Mouse (Mus musculus): ENCODE measurements around the gene Fli1. TPM values are rescaled to one million over a fixed set of nuclear protein-coding genes. Genes with fewer than 3 reads are reported as not detected.

The Fli1 gene
- 42.1 and 48.0 TPM in 2 replicates for polyA plus RNA-seq (2014; fragmentation: Nextera tagmentation; extraction: Ambion mirVana)

DNA sequence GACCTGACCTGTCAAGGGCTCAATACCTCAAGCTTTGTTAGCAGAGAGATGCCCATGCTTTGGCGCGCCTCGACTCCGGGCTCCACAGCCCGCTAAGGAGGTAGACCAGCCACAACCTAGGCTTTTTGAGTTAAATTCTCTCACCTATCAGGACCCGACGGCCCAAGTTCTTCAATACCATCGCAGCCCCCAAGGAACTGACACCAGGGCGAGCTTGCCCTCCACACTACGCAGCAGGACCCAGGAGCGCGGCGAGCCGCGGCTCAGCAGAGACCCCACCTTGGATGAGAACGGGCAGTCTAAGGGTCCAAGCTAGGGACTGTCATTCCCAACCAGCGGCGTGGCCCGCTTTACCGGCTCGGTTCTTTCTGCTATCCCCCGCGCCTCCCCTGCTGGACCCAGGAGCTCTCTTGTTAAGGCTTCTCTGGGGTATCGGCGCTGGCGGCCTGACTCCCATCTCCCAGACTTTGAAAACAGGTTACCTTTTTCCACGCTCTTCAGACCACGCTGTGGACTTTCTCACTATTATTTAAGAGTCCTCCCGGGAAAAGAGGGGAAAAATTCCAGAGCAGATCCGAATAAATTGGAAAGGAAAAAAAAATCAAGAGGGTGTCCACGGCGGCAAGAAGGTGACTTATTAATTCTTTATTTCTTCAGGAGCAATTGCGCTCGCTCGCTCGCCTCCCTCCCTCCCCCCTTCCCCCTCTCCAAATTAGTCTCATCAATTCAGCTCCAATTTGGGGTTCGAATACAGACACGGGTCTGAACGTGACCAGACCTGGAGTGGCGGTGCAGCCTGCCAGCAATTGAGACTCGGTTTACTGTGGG lies at the start of gene Fli1:
Gene Fli1, minus strand, starts transcription at position 650 of the 828 bp plus-strand sequence.
- H3K4me1 ChIP-seq (ENCODE audit: control insufficient read depth, insufficient read depth, low read length): peaks cover 20% of the 10 kb centered on the region

DNA sequence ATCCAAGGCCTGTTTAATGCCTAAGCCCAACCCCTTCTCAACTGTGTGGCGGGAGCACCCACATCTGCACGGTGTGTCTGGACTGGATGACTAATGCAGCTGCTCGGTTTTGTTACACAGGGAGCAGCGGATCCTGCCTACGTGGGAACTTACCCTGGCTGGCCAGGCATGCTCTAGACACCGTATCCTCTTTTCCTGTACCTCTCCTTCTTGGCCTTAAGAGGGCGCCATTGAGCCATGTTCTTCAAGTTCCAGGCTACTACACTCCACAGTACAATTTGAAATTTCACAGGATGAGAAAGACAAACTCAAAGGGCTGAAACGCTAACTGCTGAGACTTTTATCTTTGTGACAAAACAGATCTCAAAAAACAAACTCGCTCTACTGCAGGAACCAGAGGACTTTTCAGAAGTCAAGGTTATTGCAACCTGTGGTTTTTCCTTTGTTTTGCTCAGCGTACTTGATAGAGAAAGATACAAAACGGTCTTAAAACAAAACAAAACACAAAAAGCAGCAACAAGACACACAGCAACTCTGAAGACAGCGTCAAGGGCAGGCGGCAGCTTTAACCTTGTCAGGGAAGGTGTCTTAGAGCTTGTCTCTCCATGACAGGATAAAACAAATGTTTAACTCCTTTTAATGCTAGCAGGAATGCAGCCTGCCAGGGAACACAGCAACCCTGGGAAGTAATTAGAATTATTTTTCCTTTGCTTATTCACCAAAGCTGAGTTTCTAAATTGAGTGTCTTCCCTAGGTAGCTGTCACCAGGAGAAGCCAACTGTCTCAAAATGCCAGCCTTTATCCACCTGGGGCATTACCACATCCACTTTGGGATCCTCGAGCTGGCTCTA lies 49.3 kb upstream of the Fli1 start:
- no peaks in the 10 kb centered on the region for H3K9me3 ChIP-seq (replicated peaks; ENCODE audit: control insufficient read depth, low read length)
- no peak overlapping the region for H3K27ac ChIP-seq (replicated peaks; ENCODE audit: low read depth, low read length)
- H3K4me2 ChIP-seq (ENCODE audit: low read depth, low read length): no peak overlapping the region
- H3K36me3 ChIP-seq (replicated peaks; ENCODE audit: control insufficient read depth, insufficient read depth, low read depth, low read length): no peaks in the 10 kb centered on the region
- WGBS: 8% methylated on average over 14 of the region's 14 CpGs
- H3K27me3 ChIP-seq (ENCODE audit: control insufficient read depth, insufficient read depth, low read length): no peaks in the 10 kb centered on the region
- no peak overlapping the region for H3K9ac ChIP-seq (replicated peaks; ENCODE audit: low read length)
- ATAC-seq (replicated peaks; ENCODE audit: insufficient number of reproducible peaks, low FRiP score, low TSS enrichment, low read depth) (peak; percentile 86), DNase-seq (ENCODE audit: low spot score) (peak; percentile 93)
- no peak overlapping the region for H3K4me3 ChIP-seq (ENCODE audit: low read depth, low read length)
- no peaks in the 10 kb centered on the region; the same call in 1 of the 2 replicates for H3K4me1 ChIP-seq (ENCODE audit: control insufficient read depth, insufficient read depth, low read length)

More for the DNA sequence above, at the start of gene Fli1:
- no peaks in the 10 kb centered on the region for H3K36me3 ChIP-seq (replicated peaks; ENCODE audit: control insufficient read depth, insufficient read depth, low read depth, low read length)
- H3K9me3 ChIP-seq (replicated peaks; ENCODE audit: control insufficient read depth, low read length): no peaks in the 10 kb centered on the region
- H3K27me3 ChIP-seq (ENCODE audit: control insufficient read depth, insufficient read depth, low read length): 0 out of 2 replicates have a peak, but pooled peaks cover 3% of the 10 kb centered on the region
- under 1% methylated on average over 41 of the region's 41 CpGs for WGBS
- H3K9ac ChIP-seq (replicated peaks; ENCODE audit: low read length): peak within 1 kb of the TSS; percentile 98
- peak within 1 kb of the TSS; percentile 90 for H3K4me3 ChIP-seq (ENCODE audit: low read depth, low read length)
- H3K27ac ChIP-seq (replicated peaks; ENCODE audit: low read depth, low read length): peak within 1 kb of the TSS; percentile 93
- DNase-seq (ENCODE audit: low spot score) (peak; percentile 59), ATAC-seq (replicated peaks; ENCODE audit: insufficient number of reproducible peaks, low FRiP score, low TSS enrichment, low read depth) (no peak)
- peak within 1 kb of the TSS; percentile 46 for H3K4me2 ChIP-seq (ENCODE audit: low read depth, low read length)

DNA sequence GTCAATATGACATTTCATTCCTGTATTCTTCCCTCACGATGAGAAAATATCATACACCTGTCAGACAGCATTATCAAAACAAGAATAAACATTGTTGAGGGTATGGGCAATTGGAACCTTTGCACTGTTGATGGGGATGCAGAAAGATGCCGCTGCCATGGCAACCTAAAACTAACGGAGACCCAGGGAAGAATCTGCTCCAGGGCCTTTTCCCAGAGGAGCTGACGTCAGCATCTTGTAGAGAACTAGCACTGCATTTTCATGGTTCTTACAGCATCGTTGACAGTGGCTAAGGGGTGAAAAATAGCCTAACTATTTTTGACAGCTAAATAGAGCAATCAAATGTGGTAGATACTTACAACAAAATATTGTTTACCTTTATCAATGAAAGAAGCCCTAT lies 47.9 kb upstream of the Fli1 start:
- H3K9ac ChIP-seq (replicated peaks; ENCODE audit: low read length): no peak overlapping the region
- no peaks in the 10 kb centered on the region for H3K9me3 ChIP-seq (replicated peaks; ENCODE audit: control insufficient read depth, low read length)
- no peak overlapping the region for H3K4me3 ChIP-seq (ENCODE audit: low read depth, low read length)
- no peaks in the 10 kb centered on the region for H3K36me3 ChIP-seq (replicated peaks; ENCODE audit: control insufficient read depth, insufficient read depth, low read depth, low read length)
- ATAC-seq (replicated peaks; ENCODE audit: insufficient number of reproducible peaks, low FRiP score, low TSS enrichment, low read depth) (no peak), DNase-seq (ENCODE audit: low spot score) (no peak)
- no peak overlapping the region for H3K4me2 ChIP-seq (ENCODE audit: low read depth, low read length)
- 50% methylated on average over 5 of the region's 5 CpGs for WGBS
- no peaks in the 10 kb centered on the region for H3K27me3 ChIP-seq (ENCODE audit: control insufficient read depth, insufficient read depth, low read length)
- no peak overlapping the region for H3K27ac ChIP-seq (replicated peaks; ENCODE audit: low read depth, low read length)
- H3K4me1 ChIP-seq (ENCODE audit: control insufficient read depth, insufficient read depth, low read length): no peaks in the 10 kb centered on the region; the same call in 1 of the 2 replicates

DNA sequence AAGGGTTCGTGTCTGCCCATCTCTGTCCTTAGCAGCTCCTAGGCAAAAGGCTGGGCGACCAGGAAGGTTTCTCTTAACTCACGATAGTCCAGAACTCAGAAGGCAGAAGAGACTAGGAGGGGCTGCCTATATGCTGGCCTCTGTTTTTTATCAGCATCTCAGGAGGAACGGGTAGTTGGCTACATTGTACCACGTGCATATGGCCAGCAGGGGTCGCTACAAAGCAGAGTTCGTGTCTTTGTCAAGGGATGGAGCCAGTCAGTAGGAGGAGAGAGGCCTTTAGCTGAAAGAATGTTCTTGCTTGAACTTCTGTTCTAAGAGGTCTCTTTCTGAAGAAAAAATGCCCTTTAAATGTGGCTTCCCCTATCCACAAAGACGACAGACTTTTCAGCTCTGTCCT lies 47.2 kb upstream of the Fli1 start:
- no peaks in the 10 kb centered on the region; the same call in 1 of the 2 replicates for H3K4me1 ChIP-seq (ENCODE audit: control insufficient read depth, insufficient read depth, low read length)
- no peak overlapping the region for H3K9ac ChIP-seq (replicated peaks; ENCODE audit: low read length)
- DNase-seq (ENCODE audit: low spot score) (peak; percentile 93), ATAC-seq (replicated peaks; ENCODE audit: insufficient number of reproducible peaks, low FRiP score, low TSS enrichment, low read depth) (no peak; the same call in 1 of the 2 replicates)
- H3K9me3 ChIP-seq (replicated peaks; ENCODE audit: control insufficient read depth, low read length): no peaks in the 10 kb centered on the region
- no peaks in the 10 kb centered on the region for H3K36me3 ChIP-seq (replicated peaks; ENCODE audit: control insufficient read depth, insufficient read depth, low read depth, low read length)
- no peak overlapping the region for H3K4me2 ChIP-seq (ENCODE audit: low read depth, low read length)
- H3K4me3 ChIP-seq (ENCODE audit: low read depth, low read length): no peak overlapping the region
- H3K27me3 ChIP-seq (ENCODE audit: control insufficient read depth, insufficient read depth, low read length): no peaks in the 10 kb centered on the region
- no peak overlapping the region for H3K27ac ChIP-seq (replicated peaks; ENCODE audit: low read depth, low read length)
- WGBS: 6% methylated on average over 8 of the region's 8 CpGs

DNA sequence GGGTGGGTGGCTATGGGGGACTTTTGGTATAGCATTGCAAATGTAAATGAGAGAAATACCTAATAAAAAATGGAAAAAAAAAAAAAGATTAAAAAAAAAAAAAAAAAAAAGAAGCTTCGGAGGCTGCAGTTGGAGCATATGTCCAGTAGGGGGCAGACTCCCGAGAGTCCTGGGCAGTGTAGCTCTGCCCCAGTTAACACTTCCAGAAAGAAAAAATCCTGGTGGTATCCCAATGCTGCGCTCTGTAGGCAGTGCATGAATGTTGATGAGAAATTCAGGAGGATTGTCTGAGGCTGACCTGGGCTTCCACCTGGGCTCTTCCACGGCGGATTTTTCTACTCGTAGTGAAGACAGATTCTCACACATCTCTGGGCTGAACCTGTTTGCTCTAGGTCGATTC lies 42.7 kb upstream of the Fli1 start:
- H3K4me2 ChIP-seq (ENCODE audit: low read depth, low read length): no peak overlapping the region
- ATAC-seq (replicated peaks; ENCODE audit: insufficient number of reproducible peaks, low FRiP score, low TSS enrichment, low read depth): no peak; the same call in 1 of the 2 replicates

DNA sequence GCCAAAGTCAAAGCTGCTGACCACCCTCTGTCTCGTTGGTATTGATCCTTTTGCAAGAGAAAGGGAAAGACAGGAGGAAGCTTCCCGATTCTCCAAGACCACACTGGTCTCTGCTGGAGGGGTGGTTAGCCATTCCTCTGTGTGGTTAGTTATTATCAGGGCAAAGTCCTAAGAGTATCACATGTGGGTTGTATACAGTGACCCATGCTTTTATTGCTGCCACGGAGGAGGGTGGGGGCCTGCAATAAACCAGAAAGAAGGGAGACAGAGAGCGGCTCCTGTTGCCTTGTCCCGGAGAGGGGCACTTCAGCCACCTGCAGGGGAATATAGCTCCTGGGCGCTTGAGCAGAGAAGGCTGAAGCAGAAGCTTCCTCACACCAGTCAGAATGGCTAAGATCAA lies 41.2 kb upstream of the Fli1 start:
- H3K27me3 ChIP-seq (ENCODE audit: control insufficient read depth, insufficient read depth, low read length): no peaks in the 10 kb centered on the region
- no peak overlapping the region for H3K4me3 ChIP-seq (ENCODE audit: low read depth, low read length)
- 72% methylated on average over 6 of the region's 6 CpGs for WGBS
- no peak overlapping the region for H3K4me2 ChIP-seq (ENCODE audit: low read depth, low read length)
- H3K9ac ChIP-seq (replicated peaks; ENCODE audit: low read length): no peak overlapping the region
- no peaks in the 10 kb centered on the region for H3K36me3 ChIP-seq (replicated peaks; ENCODE audit: control insufficient read depth, insufficient read depth, low read depth, low read length)
- no peak for DNase-seq (ENCODE audit: low spot score)
- no peaks in the 10 kb centered on the region for H3K9me3 ChIP-seq (replicated peaks; ENCODE audit: control insufficient read depth, low read length)
- no peak for ATAC-seq (replicated peaks; ENCODE audit: insufficient number of reproducible peaks, low FRiP score, low TSS enrichment, low read depth)
- no peak overlapping the region for H3K27ac ChIP-seq (replicated peaks; ENCODE audit: low read depth, low read length)
- H3K4me1 ChIP-seq (ENCODE audit: control insufficient read depth, insufficient read depth, low read length): no peaks in the 10 kb centered on the region

More for the DNA sequence above, 42.7 kb upstream of the Fli1 start:
- Histone ChIP-seq H3K9me3 (replicated peaks; ENCODE audit: control insufficient read depth, low read length) (no peaks in the 10 kb centered on the region), H3K36me3 (replicated peaks; ENCODE audit: control insufficient read depth, insufficient read depth, low read depth, low read length) (no peaks in the 10 kb centered on the region), H3K27me3 (ENCODE audit: control insufficient read depth, insufficient read depth, low read length) (no peaks in the 10 kb centered on the region), H3K4me3 (ENCODE audit: low read depth, low read length) (no peak overlapping the region), H3K4me1 (ENCODE audit: control insufficient read depth, insufficient read depth, low read length) (no peaks in the 10 kb centered on the region), H3K9ac (replicated peaks; ENCODE audit: low read length) (no peak overlapping the region), H3K27ac (replicated peaks; ENCODE audit: low read depth, low read length) (no peak overlapping the region)
- 41% methylated on average over 7 of the region's 7 CpGs for WGBS
- no peak for DNase-seq (ENCODE audit: low spot score)

DNA sequence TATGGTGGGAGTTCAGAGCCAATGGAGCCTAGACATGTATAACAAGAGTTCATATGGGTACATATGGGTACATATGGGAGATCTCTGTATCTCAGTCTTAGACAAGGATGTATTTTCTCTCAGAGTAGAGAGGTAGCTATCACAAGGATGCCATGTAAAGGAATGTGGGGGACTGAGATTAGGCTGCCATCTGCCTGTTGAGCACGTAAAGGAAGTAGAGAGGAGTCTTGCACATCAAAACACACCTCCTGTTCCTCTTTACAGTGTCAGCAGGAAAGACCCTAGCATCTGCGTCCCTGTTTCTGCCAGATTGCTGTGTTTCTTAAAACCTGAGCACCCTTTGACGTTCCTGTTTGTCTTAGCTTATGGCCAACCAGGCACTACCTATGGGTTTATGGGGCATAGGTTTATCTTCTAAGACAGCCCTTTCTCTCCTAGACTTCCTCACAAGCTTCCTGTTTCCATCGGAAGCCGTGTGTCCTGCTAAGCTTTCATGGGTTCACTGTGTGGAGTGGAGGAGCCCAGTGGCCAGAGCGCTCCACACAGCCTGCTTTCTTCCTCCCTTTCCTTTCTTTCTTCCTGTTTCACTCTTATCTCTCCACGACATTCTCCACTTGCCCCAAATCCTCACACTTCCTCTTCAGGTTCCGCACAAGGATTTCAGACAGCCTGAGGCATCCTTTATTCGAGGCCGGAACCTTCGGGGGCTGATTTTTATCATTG lies 39.4 kb upstream of the Fli1 start:
- Histone ChIP-seq H3K9ac (replicated peaks; ENCODE audit: low read length) (no peak overlapping the region), H3K27me3 (ENCODE audit: control insufficient read depth, insufficient read depth, low read length) (no peaks in the 10 kb centered on the region), H3K9me3 (replicated peaks; ENCODE audit: control insufficient read depth, low read length) (no peaks in the 10 kb centered on the region), H3K36me3 (replicated peaks; ENCODE audit: control insufficient read depth, insufficient read depth, low read depth, low read length) (no peaks in the 10 kb centered on the region), H3K27ac (replicated peaks; ENCODE audit: low read depth, low read length) (no peak overlapping the region), H3K4me1 (ENCODE audit: control insufficient read depth, insufficient read depth, low read length) (no peaks in the 10 kb centered on the region), H3K4me3 (ENCODE audit: low read depth, low read length) (no peak overlapping the region), H3K4me2 (ENCODE audit: low read depth, low read length) (no peak overlapping the region)
- no peak for ATAC-seq (replicated peaks; ENCODE audit: insufficient number of reproducible peaks, low FRiP score, low TSS enrichment, low read depth)
- 78% methylated on average over 11 of the region's 11 CpGs for WGBS
- no peak for DNase-seq (ENCODE audit: low spot score)
